Mouse (Mus musculus): ENCODE measurements around the gene Nans.

GRCm38 (mm10) chr4:46541707-46542106 lies 52.7 kb downstream of the Nans start:
- TF ChIP-seq POLR2A (IDR thresholded peaks at IDR 0.05; ENCODE audit: insufficient read length, low read depth), result no peak
- no peak for TF ChIP-seq USF1 (IDR thresholded peaks at IDR 0.05; ENCODE audit: low read depth)
- TF ChIP-seq MAX (IDR thresholded peaks at IDR 0.05; ENCODE audit: low read depth), result no peak
- no peak for TF ChIP-seq SRF (IDR thresholded peaks at IDR 0.05; ENCODE audit: control insufficient read depth, insufficient read length, low read depth)
- TF ChIP-seq MYOD1 (IDR thresholded peaks at IDR 0.05; ENCODE audit: control insufficient read depth in 1 of 3, insufficient read length in 2 of 3, low read depth in 2 of 3), result no peak
- TF ChIP-seq E2F4 (IDR thresholded peaks at IDR 0.05; ENCODE audit: insufficient read depth), result no peak
